Mouse (Mus musculus): ENCODE results near the gene Il12rb2.

The Il12rb2 gene

DNA sequence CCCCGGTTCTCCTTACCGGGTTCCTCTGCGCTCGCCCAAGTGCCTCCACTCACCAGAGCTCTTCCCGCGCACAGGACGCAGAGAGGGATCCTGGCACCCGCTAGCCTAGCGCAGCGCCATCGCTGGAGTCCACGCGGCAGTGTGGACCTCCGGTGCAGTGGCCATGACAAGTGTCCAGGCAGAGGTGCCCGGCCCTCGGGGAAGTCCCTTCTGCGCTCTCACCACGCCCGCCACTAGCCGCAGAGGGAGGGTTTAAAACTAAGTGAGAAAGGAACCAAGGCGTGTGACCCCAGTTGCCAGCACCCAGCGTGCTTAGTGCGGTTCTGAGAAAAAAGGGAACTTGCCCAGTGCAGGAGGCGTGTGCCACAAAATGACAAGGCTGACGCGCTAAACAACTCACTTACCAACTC, at the start of gene Il12rb2:
Gene Il12rb2 (minus strand): TSS at position 207 of the 410 bp plus-strand sequence.
- in situ Hi-C loops (cut with MboI; ENCODE audit: low sequenced_read_pairs): no loop called here

DNA sequence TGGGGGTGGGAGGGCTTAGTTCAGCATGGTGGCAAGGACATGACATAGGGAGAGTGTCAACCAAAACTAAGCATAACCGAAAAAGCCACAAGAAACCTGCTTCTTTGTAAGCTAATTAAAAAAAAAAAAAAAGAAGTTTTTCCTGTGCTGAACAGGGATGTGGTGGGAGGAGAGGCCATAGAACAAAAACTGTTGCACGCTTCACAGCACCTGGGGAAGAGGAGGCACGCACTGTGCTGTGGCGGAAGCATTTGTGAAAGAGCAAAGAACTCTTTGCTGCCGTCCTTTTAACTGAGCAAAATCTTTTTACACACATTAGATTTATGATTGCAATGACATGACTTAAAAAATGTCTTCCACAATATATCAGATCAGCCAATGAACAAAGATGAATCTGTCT, 45.8 kb upstream of the Il12rb2 start:
- in situ Hi-C loops (cut with MboI; ENCODE audit: low sequenced_read_pairs): no loop called here

DNA sequence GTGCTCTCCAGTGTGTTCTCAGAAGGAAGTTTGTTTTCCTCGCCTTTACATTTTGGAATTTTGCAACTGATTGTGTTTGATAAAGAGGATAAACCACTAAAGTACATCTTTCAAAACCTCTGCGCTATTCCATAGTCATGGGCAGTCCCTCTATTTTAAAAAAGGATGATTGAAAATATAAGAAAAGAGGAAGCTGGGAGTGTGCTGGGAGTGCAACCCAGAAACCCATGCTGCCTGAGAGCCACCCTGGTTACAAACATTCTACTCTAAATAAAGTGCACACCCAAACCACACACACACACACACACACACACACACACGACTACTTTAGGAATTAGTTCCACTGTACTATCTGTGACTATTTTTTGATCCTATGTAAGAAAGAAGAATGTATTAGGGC, 40.6 kb upstream of the Il12rb2 start:
- in situ Hi-C loops (cut with MboI; ENCODE audit: low sequenced_read_pairs): no loop called here

DNA sequence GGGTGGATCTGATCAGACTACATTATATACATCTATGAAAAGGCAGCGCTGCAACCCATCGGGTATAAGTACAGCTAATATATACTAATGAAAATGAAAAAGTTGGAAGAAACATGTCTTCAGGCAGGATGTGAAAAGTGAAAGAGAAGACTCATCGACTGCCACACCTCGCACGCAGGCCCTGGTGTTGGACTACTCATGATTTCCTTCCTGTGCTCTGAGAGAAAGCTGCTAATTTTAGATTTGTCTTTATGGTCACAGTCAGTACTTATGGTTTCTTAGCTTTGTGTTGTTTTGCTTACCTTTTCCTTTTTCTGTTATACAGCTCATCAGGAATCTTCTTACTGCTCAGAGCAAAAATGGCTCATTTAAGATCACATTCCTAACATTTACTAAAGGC, 39.3 kb upstream of the Il12rb2 start:
- in situ Hi-C loops (cut with MboI; ENCODE audit: low sequenced_read_pairs): no loop called here

DNA sequence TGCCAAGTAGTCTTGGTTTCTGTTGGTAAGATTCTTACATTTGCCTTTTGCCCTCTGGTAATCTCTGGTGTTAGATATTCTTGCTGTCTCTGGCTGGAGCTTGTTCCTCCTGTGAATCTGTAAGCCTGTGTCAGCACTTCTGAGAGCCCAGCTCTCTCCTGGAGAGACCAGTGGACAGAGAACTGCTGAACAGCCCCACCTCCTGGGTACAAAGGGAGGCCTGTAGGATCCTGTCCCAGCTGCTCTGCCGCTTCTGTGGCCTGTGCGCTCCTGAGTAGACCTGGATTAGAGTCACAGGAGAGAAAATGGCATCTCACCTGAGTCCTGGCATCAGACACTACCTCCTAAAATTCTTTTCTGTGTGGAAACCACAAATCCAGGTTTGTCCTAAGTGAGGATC, 37.4 kb upstream of the Il12rb2 start:
- in situ Hi-C loops (cut with MboI; ENCODE audit: low sequenced_read_pairs): no loop called here

DNA sequence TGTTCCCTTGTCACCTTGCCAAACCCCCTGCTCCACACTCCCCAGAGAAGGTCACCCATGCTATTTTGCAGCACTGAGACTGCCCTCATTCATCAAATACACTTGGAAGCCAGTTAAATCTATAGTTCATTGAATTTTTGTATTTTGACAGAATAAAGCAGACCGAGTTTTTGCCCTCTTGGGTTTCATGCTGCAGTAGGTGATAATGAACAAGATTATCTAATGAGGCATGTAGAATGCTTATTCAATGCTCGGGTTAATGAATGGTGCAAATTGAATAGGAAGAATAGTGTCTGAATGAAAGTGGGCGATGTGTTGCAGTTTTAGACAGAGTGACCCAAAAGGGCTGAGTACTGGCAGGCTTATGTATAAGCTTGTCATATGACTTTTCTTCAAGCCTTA, 29.3 kb upstream of the Il12rb2 start:
- in situ Hi-C loops (cut with MboI; ENCODE audit: low sequenced_read_pairs): no loop called here

DNA sequence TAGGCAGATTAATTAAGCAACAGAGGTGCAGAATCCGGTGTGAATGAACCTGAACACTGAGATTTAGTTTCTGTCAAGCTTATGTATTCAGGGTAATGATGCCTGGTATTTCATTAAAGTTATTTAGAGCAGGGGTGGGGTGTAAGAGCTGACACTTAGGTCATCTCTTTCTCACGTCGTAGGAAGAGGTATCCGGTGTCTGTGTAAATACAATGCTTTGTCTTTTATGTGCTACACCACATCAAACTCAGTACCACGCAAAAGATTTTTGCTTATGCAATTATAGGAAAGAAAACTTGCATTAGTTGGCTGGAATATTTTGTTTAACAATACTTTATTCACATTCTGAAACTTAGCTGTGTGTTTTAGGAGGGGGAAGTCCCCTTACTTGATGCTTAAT, 23.6 kb upstream of the Il12rb2 start:
- in situ Hi-C loops (cut with MboI; ENCODE audit: low sequenced_read_pairs): no loop called here

DNA sequence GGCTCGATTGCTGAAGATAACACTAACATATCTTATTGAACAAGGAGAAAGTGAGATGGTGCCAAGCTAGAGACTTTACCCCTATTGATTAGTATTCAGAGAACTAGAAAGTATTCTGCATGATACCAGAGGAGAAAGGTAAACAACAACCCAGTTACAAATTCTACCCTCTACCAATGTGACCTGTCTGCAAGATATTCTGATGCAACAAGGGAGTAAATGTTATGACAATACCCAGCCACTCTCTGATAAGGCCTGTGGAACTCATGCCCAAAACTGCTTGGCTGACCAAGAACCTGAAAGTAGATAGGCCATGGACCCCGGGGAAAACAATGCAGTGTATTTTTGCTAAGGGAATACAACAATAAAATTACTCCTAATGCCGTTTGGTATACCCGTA, 10.2 kb downstream of the Il12rb2 start:
- in situ Hi-C loops (cut with MboI; ENCODE audit: low sequenced_read_pairs): no loop called here

DNA sequence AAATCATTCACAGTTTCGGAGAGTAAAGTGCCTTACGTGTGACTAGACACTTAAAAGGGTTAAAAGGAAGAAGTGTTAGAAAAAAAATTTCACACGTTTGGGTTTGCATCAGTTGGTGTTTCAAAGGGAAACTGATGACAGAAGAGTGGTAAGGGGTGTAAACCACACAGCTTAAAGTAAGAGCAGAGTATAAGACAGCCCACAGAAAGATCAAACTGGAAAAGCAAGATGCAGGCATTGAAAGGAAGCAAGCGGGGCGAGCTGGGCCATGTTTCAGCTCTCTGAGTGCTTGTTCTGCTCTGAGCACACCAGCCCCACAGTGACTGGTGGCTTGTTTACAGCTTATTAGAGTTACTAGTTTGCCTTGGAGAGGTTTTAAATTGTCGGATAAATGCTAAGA, 27.9 kb downstream of the Il12rb2 start:
- in situ Hi-C loops (cut with MboI; ENCODE audit: low sequenced_read_pairs): no loop called here

GRCm38 (mm10) chr6:67339494-67339893, 36.5 kb downstream of the Il12rb2 start:
- in situ Hi-C loops (cut with MboI; ENCODE audit: low sequenced_read_pairs): no loop called here

- in situ Hi-C loops (cut with MboI; ENCODE audit: low sequenced_read_pairs): no loop called here
These were observed 38.0 kb downstream of the Il12rb2 start for GRCm38 (mm10) chr6:67337943-67338342.

GRCm38 (mm10) chr6:67323788-67324187, 52.2 kb downstream of the Il12rb2 start:
- in situ Hi-C loops (cut with MboI; ENCODE audit: low sequenced_read_pairs): no loop called here

DNA sequence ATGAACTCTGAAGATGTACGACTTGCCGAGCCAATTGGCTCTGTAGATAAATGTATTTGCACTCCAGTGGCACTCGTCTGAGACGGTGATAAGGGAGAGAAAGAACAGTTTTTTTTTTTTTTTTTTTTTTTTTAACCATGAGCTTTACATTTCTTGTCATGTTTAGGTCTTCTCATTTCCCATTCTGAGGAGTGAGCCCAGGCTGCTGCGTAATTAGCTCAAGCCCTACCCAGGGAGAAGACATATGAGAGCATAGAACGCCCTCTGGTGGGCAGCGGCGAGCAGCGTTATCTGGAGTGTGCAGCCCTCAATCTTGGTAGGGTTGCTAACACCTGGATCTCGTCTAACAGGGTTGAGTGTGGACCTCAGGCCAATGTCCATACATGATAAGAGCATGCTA, 57.5 kb downstream of the Il12rb2 start:
- in situ Hi-C loops (cut with MboI; ENCODE audit: low sequenced_read_pairs): no loop called here

GRCm38 (mm10) chr6:67317827-67318338, 58.1 kb downstream of the Il12rb2 start:
- in situ Hi-C loops (cut with MboI; ENCODE audit: low sequenced_read_pairs): no loop called here

- in situ Hi-C loops (cut with MboI; ENCODE audit: low sequenced_read_pairs): no loop called here
These were observed 58.9 kb downstream of the Il12rb2 start for GRCm38 (mm10) chr6:67317068-67317467.

DNA sequence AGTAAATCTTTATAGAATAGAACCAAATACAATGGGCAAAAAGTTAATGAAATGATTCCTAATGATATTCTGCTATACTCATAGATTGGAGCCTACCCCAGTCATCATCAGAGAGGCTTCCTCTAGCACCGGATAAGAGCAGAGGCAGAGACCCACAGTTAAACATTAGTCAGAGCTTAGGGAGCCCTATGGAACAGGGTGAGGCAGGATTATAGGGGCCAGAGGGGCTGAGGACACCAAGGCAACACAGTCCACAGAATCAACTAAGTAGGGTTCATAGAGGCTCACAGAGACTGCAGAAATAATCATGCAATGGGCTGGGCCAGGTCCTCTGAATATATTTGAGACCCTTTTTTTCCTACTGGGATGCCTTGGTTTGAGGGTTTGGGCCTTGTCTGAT, 61.3 kb downstream of the Il12rb2 start:
- in situ Hi-C loops (cut with MboI; ENCODE audit: low sequenced_read_pairs): no loop called here

DNA sequence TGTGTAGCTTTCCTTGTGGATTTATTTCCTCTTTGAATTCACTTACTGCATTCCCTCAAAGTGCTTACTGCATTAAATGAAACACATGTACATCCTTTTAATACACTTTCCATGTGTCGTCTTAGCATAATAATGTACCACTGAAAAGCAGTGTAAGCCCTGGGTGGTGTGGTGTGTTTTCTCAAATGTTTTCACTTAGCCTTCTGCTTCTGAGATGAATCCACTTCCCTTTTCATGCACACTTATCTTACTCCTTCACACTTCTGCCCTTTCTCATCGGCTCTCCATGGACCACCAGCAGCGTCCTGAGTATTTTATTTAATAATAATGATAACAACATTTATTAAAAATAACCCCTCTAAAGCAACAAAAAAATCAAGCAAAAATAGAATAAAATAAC, 66.2 kb downstream of the Il12rb2 start:
- in situ Hi-C loops (cut with MboI; ENCODE audit: low sequenced_read_pairs): no loop called here

DNA sequence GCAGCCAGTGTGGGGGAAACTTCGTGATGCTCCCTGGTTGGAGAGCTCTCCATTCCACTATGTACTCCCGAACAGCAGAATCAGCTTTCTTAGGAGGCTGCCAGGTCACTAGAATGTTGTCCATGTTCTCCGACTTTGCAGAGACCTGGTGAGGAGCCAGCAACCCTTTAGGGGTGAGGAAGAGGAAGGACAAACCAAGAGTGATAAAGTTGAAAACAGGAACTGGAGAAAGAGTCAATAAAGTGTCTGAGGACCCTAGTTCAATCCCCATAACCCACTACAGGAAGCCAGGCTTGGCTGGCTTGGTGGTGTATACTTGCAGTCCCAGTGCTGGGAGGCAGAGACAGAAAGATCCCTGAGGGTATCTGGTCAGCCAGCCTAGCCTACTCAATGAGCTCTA, 67.0 kb downstream of the Il12rb2 start:
- in situ Hi-C loops (cut with MboI; ENCODE audit: low sequenced_read_pairs): no loop called here

DNA sequence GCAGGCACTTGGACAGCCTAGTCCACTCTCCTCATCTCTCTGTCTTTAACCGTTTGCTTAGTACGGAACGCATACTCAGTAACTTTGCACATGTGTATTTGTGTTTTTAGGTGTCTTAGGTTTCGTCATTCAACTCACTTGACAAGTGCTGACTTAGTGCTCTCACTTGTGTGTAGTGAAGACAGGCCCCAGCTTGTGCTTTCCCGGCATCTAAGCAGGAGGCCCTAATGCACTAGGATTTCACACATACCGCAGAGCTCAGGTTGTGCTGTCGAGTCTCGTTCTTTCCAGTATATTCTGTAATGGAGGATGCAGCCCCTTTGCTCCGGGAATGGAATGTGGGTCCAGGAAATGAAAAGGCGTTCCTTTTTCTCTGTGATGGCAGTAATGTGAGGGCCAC, 72.8 kb downstream of the Il12rb2 start:
- in situ Hi-C loops (cut with MboI; ENCODE audit: low sequenced_read_pairs): no loop called here

DNA sequence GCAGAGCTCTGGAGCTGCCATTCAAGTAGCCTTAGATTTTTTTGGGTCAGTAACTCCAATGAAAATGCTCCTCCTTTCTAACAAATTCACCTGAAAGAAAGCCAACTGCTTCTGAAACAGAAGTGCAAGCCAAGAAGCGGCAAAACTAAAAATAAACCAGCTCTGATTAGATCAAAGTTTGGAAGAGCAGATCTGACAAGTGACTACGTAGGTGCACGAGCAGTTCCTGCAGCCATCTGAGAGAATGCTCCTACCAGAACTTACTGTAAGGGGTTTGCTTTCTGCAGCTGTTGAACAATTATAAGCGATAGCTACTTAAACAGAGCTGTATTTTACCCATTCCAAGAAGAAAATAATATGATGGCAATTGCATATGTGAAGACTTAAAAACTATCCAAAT, 73.5 kb downstream of the Il12rb2 start:
- in situ Hi-C loops (cut with MboI; ENCODE audit: low sequenced_read_pairs): no loop called here

DNA sequence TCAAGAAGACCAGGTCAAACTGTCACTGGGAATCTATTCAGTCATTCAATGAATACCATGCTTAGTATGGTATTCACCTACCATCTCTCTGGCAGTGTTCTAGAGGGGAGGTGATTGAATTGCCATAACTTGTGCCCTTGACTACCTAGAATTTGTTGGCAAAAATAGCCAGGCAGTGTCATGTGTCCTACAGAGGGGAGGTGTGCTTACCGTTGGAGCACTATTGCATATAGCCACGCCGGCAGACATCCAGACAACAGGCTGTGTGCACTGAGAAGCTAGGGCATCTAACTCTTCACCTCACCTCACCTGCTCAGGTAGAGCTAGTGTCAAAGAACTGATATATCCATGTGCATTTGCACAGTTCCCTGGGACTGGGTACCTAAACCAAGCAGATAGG, 74.8 kb downstream of the Il12rb2 start:
- in situ Hi-C loops (cut with MboI; ENCODE audit: low sequenced_read_pairs): no loop called here

GRCm38 (mm10) chr6:67300710-67301163, 75.3 kb downstream of the Il12rb2 start:
- in situ Hi-C loops (cut with MboI; ENCODE audit: low sequenced_read_pairs): no loop called here

- in situ Hi-C loops (cut with MboI; ENCODE audit: low sequenced_read_pairs): no loop called here
These were observed 75.7 kb downstream of the Il12rb2 start for GRCm38 (mm10) chr6:67300300-67300699.

- in situ Hi-C loops (cut with MboI; ENCODE audit: low sequenced_read_pairs): no loop called here
These were observed 77.2 kb downstream of the Il12rb2 start for GRCm38 (mm10) chr6:67298742-67299141.

Data from CH12F3 (cell line).